Mouse (Mus musculus) cerebellum, adult 18-20 months (tissue): Measurements from ENCODE around the gene Stx7.
A peak's percentile ranks its signal among the peaks of the same experiment; 100 is the strongest.
"Not testable (repeated sequence)": the region's sequence is repeated elsewhere in the genome, so short reads cannot be mapped to it uniquely, and the experiment has no call there.

ENCODE experiments used
- DNase-seq, 2 experiments: peaks; one replicate each; pipeline ENCODE4 v3.0.0; 2021

Gene Stx7

GRCm38 (mm10) chr10:24149135-24149781 is at the start of gene Stx7:
Gene Stx7 (plus strand): TSS chr10:24149302.
- DNase-seq, result peak; percentile 95 to 96

GRCm38 (mm10) chr10:24101812-24102211 is 47.3 kb upstream of the Stx7 start, which contains the start of gene Taar8c:
Gene Taar8c (minus strand): TSS chr10:24101912.
- DNase-seq, result not testable (repeated sequence)

- DNase-seq, result not testable (repeated sequence)
These were observed 45.8 kb upstream of the Stx7 start for GRCm38 (mm10) chr10:24103299-24103698.

- DNase-seq, result no peak
These were observed 41.4 kb upstream of the Stx7 start for GRCm38 (mm10) chr10:24107747-24108146.

- no peak for DNase-seq
These were observed 40.9 kb upstream of the Stx7 start for GRCm38 (mm10) chr10:24108236-24108635.

GRCm38 (mm10) chr10:24109434-24109833 is 39.7 kb upstream of the Stx7 start, which contains the start of gene Taar9:
Gene Taar9 (minus strand): TSS chr10:24109534.
- not testable (repeated sequence) for DNase-seq

- DNase-seq, result peak; percentile 26 to 37
These were observed 37.9 kb upstream of the Stx7 start for GRCm38 (mm10) chr10:24111116-24111778.

- DNase-seq, result peak; percentile 61 to 63
These were observed 17.4 kb upstream of the Stx7 start for GRCm38 (mm10) chr10:24131451-24132262.

- DNase-seq, result no peak
These were observed 16.8 kb upstream of the Stx7 start for GRCm38 (mm10) chr10:24132273-24132672.

- no peak for DNase-seq
These were observed 16.0 kb upstream of the Stx7 start for GRCm38 (mm10) chr10:24133132-24133531.

- DNase-seq, result no peak
These were observed 14.9 kb upstream of the Stx7 start for GRCm38 (mm10) chr10:24134071-24134645.

- DNase-seq, result no peak
These were observed 10.4 kb upstream of the Stx7 start for GRCm38 (mm10) chr10:24138623-24139261.

- no peak for DNase-seq
These were observed 6.4 kb upstream of the Stx7 start for GRCm38 (mm10) chr10:24142735-24143134.

- no peak for DNase-seq
These were observed 984 bp downstream of the Stx7 start for GRCm38 (mm10) chr10:24150086-24150485.

GRCm38 (mm10) chr10:24158470-24159254 is 9.6 kb downstream of the Stx7 start:
- DNase-seq, result no peak

GRCm38 (mm10) chr10:24159575-24159974 is 10.5 kb downstream of the Stx7 start:
- DNase-seq, result no peak

- no peak for DNase-seq
These were observed 11.2 kb downstream of the Stx7 start for GRCm38 (mm10) chr10:24160349-24160748.

- peak; percentile 21 to 32 for DNase-seq
These were observed 15.2 kb downstream of the Stx7 start for GRCm38 (mm10) chr10:24164137-24164908.

- no peak for DNase-seq
These were observed 15.8 kb downstream of the Stx7 start for GRCm38 (mm10) chr10:24164909-24165304.

GRCm38 (mm10) chr10:24165526-24166055 is 16.5 kb downstream of the Stx7 start:
- DNase-seq, result no peak
